Mouse (Mus musculus) embryonic facial prominence, embryonic 14.5 days (tissue): ENCODE data around the gene Cisd1. TPM values are rescaled to one million over a fixed set of nuclear protein-coding genes. Genes with fewer than 3 reads are reported as not detected.

ENCODE experiments used
- ATAC-seq: fragments of 200-750 bp; cut with Nextera tagmentation; 2 replicates; pipeline ENCODE4 v1.8.0; 2017; ENCODE audit warnings: low read depth, moderate number of reproducible peaks, moderate TSS enrichment
- DNase-seq: peaks from one replicate; pipeline ENCODE4 v3.0.0-alpha.2; 2015; ENCODE audit warnings: low spot score
- H3K27ac ChIP-seq: fragments of 300-500 bp; sonication (generic); replicated peaks from 2 replicates; pipeline ENCODE4 v1.5.1; 2014; ENCODE audit warnings: low read depth, mild to moderate bottlenecking, low read length, moderate library complexity
- H3K27me3 ChIP-seq: fragments of 300-500 bp; sonication (generic); replicated peaks from 2 replicates; pipeline ENCODE4 v1.6.1; 2014; ENCODE audit warnings: low read length; ENCODE audit not compliant: control insufficient read depth, insufficient read depth
- H3K36me3 ChIP-seq: fragments of 300-500 bp; sonication (generic); 2 replicates; pipeline ENCODE4 v1.6.1; 2014; ENCODE audit warnings: low read length, mixed read lengths; ENCODE audit not compliant: control insufficient read depth, insufficient read depth
- H3K4me1 ChIP-seq: fragments of 300-500 bp; sonication (generic); 2 replicates; pipeline ENCODE4 v1.6.1; 2014; ENCODE audit warnings: antibody characterized with exemption, low read length; ENCODE audit not compliant: control insufficient read depth, insufficient read depth
- H3K4me2 ChIP-seq: fragments of 300-500 bp; sonication (generic); 2 replicates; pipeline ENCODE4 v1.6.1; 2014; ENCODE audit warnings: low read depth, mild to moderate bottlenecking, low read length, moderate library complexity, mixed read lengths
- H3K4me3 ChIP-seq: fragments of 300-500 bp; sonication (generic); 2 replicates; pipeline ENCODE4 v1.5.1; 2014; ENCODE audit warnings: low read depth, mild to moderate bottlenecking, low read length
- H3K9ac ChIP-seq: fragments of 300-500 bp; sonication (generic); 2 replicates; pipeline ENCODE4 v1.6.1; 2014; ENCODE audit warnings: low read depth, mild to moderate bottlenecking, low read length, moderate library complexity, mixed read lengths
- H3K9me3 ChIP-seq: fragments of 300-500 bp; sonication (generic); 2 replicates; pipeline ENCODE4 v1.6.1; 2016; ENCODE audit warnings: low read length; ENCODE audit not compliant: control insufficient read depth
- WGBS: fragments of 180-500 bp; shearing (Covaris S2); extraction: QIAGEN DNeasy Blood & Tissue Kit; methylation state at CpG from one replicate; pipeline ENCODE4 v1.1.7; 2014; 5-methylcytosine and 5-hydroxymethylcytosine counted together
- polyA plus RNA-seq: library from polyadenylated mRNA; unstranded; fragments of >200 nt; fragmentation: Nextera tagmentation; extraction: Ambion mirVana; gene quantifications from 2 replicates; pipeline ENCODE4 v1.2.1, GENCODE M21; 2014

Gene Cisd1
- polyA plus RNA-seq, 1 experiment from 2014 or later: 99.6 TPM

- 8% methylated on average over 13 of the region's 13 CpGs for WGBS
- Histone ChIP-seq H3K9me3 (no peaks in the 10 kb centered on the region), H3K36me3 (no peaks in the 10 kb centered on the region), H3K27me3 (no peaks in the 10 kb centered on the region), H3K4me1 (peaks cover 27% of the 10 kb centered on the region), H3K27ac (peak overlapping the region; percentile 40; the same call in 1 of the 2 replicates), H3K4me3 (peak overlapping the region; percentile 81), H3K9ac (peak overlapping the region; percentile 85), H3K4me2 (peak overlapping the region; percentile 97)
- no peak for DNase-seq
- ATAC-seq: no peak
Measured at GRCm38 (mm10) chr10:71346722-71347508, 2.2 kb upstream of the Cisd1 start.

GRCm38 (mm10) chr10:71346106-71346505 lies 1.4 kb upstream of the Cisd1 start:
- no peak overlapping the region for H3K27ac ChIP-seq
- 27% methylated on average over 2 of the region's 2 CpGs for WGBS
- no peak for ATAC-seq
- H3K36me3 ChIP-seq: no peaks in the 10 kb centered on the region
- no peak overlapping the region for H3K9ac ChIP-seq
- H3K4me1 ChIP-seq: peaks cover 27% of the 10 kb centered on the region
- H3K4me2 ChIP-seq: no peak overlapping the region
- H3K9me3 ChIP-seq: no peaks in the 10 kb centered on the region
- no peak overlapping the region for H3K4me3 ChIP-seq
- no peaks in the 10 kb centered on the region for H3K27me3 ChIP-seq
- no peak for DNase-seq

- peaks cover 19% of the 10 kb centered on the region for H3K4me1 ChIP-seq
- H3K27ac ChIP-seq: no peak overlapping the region
- H3K4me3 ChIP-seq: peak overlapping the region; percentile 91
- 23% methylated on average over 14 of the region's 14 CpGs for WGBS
- DNase-seq: no peak
- no peak for ATAC-seq
- peak overlapping the region; percentile 88 for H3K4me2 ChIP-seq
- H3K9ac ChIP-seq: peak overlapping the region; percentile 88
- H3K9me3 ChIP-seq: no peaks in the 10 kb centered on the region
- H3K36me3 ChIP-seq: no peaks in the 10 kb centered on the region
- H3K27me3 ChIP-seq: no peaks in the 10 kb centered on the region
Measured at GRCm38 (mm10) chr10:71343567-71344265, 1.0 kb downstream of the Cisd1 start.

- no peaks in the 10 kb centered on the region for H3K36me3 ChIP-seq
- no peak overlapping the region for H3K27ac ChIP-seq
- H3K4me1 ChIP-seq: peaks cover 16% of the 10 kb centered on the region
- H3K27me3 ChIP-seq: no peaks in the 10 kb centered on the region
- DNase-seq: no peak
- no peak for ATAC-seq
- no peak overlapping the region for H3K4me3 ChIP-seq
- WGBS: 72% methylated on average over 3 of the region's 3 CpGs
- no peaks in the 10 kb centered on the region for H3K9me3 ChIP-seq
- no peak overlapping the region for H3K9ac ChIP-seq
- peak overlapping the region; percentile 88; the same call in 1 of the 2 replicates for H3K4me2 ChIP-seq
Measured at GRCm38 (mm10) chr10:71343130-71343529, 1.6 kb downstream of the Cisd1 start.

- no peaks in the 10 kb centered on the region for H3K27me3 ChIP-seq
- H3K36me3 ChIP-seq: no peaks in the 10 kb centered on the region
- no peak overlapping the region for H3K27ac ChIP-seq
- H3K4me2 ChIP-seq: no peak overlapping the region
- WGBS: 76% methylated on average over 7 of the region's 7 CpGs
- ATAC-seq: peak; percentile 34; the same call in 1 of the 2 replicates
- DNase-seq: peak; percentile 55
- no peak overlapping the region for H3K4me3 ChIP-seq
- peaks cover 15% of the 10 kb centered on the region for H3K4me1 ChIP-seq
- no peak overlapping the region for H3K9ac ChIP-seq
- H3K9me3 ChIP-seq: no peaks in the 10 kb centered on the region
Measured at GRCm38 (mm10) chr10:71342030-71342805, 2.5 kb downstream of the Cisd1 start.

GRCm38 (mm10) chr10:71341290-71341689 lies 3.5 kb downstream of the Cisd1 start:
- Histone ChIP-seq H3K27ac (no peak overlapping the region), H3K4me1 (peaks cover 12% of the 10 kb centered on the region), H3K9ac (no peak overlapping the region), H3K4me3 (no peak overlapping the region), H3K4me2 (no peak overlapping the region), H3K36me3 (0 out of 2 replicates have a peak, but pooled peaks cover under 1% of the 10 kb centered on the region), H3K27me3 (no peaks in the 10 kb centered on the region), H3K9me3 (no peaks in the 10 kb centered on the region)
- DNase-seq: no peak
- 89% methylated on average over 9 of the region's 9 CpGs for WGBS
- ATAC-seq: no peak

GRCm38 (mm10) chr10:71340195-71340594 lies 4.6 kb downstream of the Cisd1 start:
- DNase-seq (no peak), ATAC-seq (no peak)
- Histone ChIP-seq H3K27me3 (no peaks in the 10 kb centered on the region), H3K9me3 (no peaks in the 10 kb centered on the region), H3K4me1 (peaks cover 9% of the 10 kb centered on the region), H3K36me3 (peaks cover 11% of the 10 kb centered on the region), H3K9ac (no peak overlapping the region), H3K4me3 (no peak overlapping the region), H3K27ac (no peak overlapping the region), H3K4me2 (no peak overlapping the region)
- WGBS: 69% methylated on average over 2 of the region's 2 CpGs

GRCm38 (mm10) chr10:71339463-71339862 lies 5.3 kb downstream of the Cisd1 start:
- no peak overlapping the region for H3K4me3 ChIP-seq
- WGBS: 61% methylated on average over 4 of the region's 4 CpGs
- H3K4me1 ChIP-seq: peaks cover 6% of the 10 kb centered on the region
- no peak overlapping the region for H3K9ac ChIP-seq
- H3K27ac ChIP-seq: no peak overlapping the region
- peaks cover 16% of the 10 kb centered on the region for H3K36me3 ChIP-seq
- H3K9me3 ChIP-seq: no peaks in the 10 kb centered on the region
- no peaks in the 10 kb centered on the region for H3K27me3 ChIP-seq
- no peak for ATAC-seq
- H3K4me2 ChIP-seq: no peak overlapping the region
- no peak for DNase-seq
